Mouse (Mus musculus) midbrain, embryonic 10.5 days (tissue): Measurements from ENCODE around the gene Il4i1. TPM values are rescaled to one million over a fixed set of nuclear protein-coding genes. Genes with fewer than 3 reads are reported as not detected.
"Not testable (repeated sequence)": the region's sequence is repeated elsewhere in the genome, so short reads cannot be mapped to it uniquely, and the experiment has no call there.

Experiments used
- DNase-seq: peaks from one replicate; pipeline ENCODE4 v3.0.0-alpha.2; 2017; ENCODE audit warnings: low spot score
- H3K27ac ChIP-seq: fragments of 300-500 bp; sonication (generic); replicated peaks from 2 replicates; pipeline ENCODE4 v1.5.1; 2016; ENCODE audit warnings: mild to moderate bottlenecking
- H3K27me3 ChIP-seq: fragments of 300-500 bp; sonication (generic); 2 replicates; pipeline ENCODE4 v1.6.1; 2016; ENCODE audit warnings: low read depth, mild to moderate bottlenecking; ENCODE audit not compliant: poor library complexity, severe bottlenecking
- H3K36me3 ChIP-seq: fragments of 300-500 bp; sonication (generic); 2 replicates; pipeline ENCODE4 v1.6.1; 2016; ENCODE audit warnings: mild to moderate bottlenecking, moderate library complexity
- H3K4me1 ChIP-seq: fragments of 300-500 bp; sonication (generic); 2 replicates; pipeline ENCODE4 v1.6.1; 2016
- H3K4me3 ChIP-seq: fragments of 300-500 bp; sonication (generic); 2 replicates; pipeline ENCODE4 v1.5.1; 2016; ENCODE audit warnings: mild to moderate bottlenecking, moderate library complexity
- H3K9me3 ChIP-seq: fragments of 300-500 bp; sonication (generic); replicated peaks from 2 replicates; pipeline ENCODE4 v1.6.1; 2016; ENCODE audit warnings: mild to moderate bottlenecking
- WGBS: fragments of 180-500 bp; shearing (Covaris S2); methylation state at CpG from one replicate; pipeline ENCODE4 v1.1.7; 2016; 5-methylcytosine and 5-hydroxymethylcytosine counted together
- polyA plus RNA-seq: library from polyadenylated mRNA; unstranded; fragments of >200 nt; fragmentation: Nextera tagmentation; extraction: Ambion mirVana; gene quantifications from 2 replicates; pipeline ENCODE4 v1.2.1, GENCODE M21; 2016

Gene Il4i1
- polyA plus RNA-seq, 1 experiment from 2014 or later, result 1.2 TPM

DNA sequence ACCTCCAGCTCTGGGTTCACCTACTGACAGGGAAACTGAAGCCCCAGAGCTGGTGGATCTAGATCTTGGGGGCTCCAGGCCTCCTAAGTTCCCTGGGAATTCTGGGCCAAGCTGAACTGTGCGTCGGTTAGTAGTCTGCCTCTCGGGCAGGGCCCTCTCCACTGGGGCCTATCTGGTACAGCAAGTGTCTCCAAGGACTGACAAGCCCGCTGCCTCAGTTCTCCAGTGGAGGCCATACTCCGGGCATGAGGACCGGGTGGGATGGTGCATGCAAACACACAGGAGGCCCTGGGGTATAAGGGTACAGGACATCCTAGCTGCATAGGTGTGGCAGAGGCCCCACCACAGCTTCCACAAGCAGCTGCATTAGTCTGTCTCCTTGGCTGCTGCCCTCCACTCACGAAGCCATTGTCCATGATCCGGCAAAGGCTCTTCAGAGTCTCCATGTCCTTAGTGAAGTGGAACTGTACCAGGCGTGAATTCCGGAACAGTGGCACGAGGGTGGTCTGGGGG, 47.9 kb downstream of the Il4i1 start:
- Histone ChIP-seq H3K4me1 (peaks cover 52% of the 10 kb centered on the region), H3K9me3 (no peaks in the 10 kb centered on the region), H3K27ac (no peak overlapping the region), H3K27me3 (no peaks in the 10 kb centered on the region), H3K4me3 (peak overlapping the region; percentile 30; the same call in 1 of the 2 replicates), H3K36me3 (peaks cover 85% of the 10 kb centered on the region)
- no peak for DNase-seq
- WGBS, result 89% methylated on average over 11 of the region's 11 CpGs

DNA sequence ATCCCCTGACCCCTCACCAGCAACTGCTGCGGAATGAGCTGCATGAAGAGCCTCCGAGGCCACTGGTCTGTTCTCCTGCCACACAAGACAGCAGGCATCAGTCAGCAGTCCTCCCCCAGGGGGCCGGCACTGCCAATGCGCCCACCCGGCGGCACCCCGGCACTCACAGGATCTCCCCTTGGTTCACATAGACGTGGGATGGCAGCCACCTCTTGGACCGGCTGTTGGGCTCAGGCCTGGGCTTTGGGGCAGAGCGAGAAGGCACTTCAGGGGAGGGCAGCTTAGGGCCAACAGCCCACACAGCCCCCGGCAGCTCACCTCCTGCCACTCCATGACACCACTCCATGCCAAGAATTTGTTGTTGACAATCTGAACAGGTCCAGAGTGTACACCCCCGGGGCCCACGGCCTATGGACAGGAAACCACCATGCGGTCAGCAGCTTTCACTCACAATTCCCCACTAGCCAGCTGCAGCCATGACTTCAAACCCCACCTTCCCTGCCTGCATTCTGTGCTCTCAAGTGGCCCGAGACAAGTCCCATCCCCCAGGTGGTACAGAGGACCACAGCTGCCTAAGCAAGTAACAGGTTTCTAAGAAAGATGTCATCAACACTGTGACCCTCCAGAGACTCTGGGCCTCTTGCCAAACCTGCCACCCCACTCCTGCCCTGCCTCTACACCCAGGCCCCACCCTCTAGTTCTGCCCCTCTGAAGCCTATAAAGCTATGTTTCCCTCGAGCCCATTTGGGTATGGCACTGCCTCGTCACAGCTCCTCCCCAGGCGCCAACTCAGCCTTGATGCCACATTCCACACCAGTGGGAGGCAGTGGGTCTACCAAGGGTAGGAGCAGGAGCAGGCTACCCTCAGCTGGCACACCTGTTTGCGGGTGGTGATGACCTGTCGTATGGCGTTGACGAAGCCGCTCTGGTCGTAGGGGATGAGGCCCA, 48.7 kb downstream of the Il4i1 start:
- H3K4me3 ChIP-seq, result peak overlapping the region; percentile 30
- H3K4me1 ChIP-seq, result peaks cover 53% of the 10 kb centered on the region
- DNase-seq, result no peak
- 0 out of 2 replicates have a peak overlapping the region, but pooled peaks have one; percentile 28 for H3K27ac ChIP-seq
- no peaks in the 10 kb centered on the region for H3K9me3 ChIP-seq
- WGBS, result 92% methylated on average over 24 of the region's 24 CpGs
- H3K27me3 ChIP-seq, result no peaks in the 10 kb centered on the region
- H3K36me3 ChIP-seq, result peaks cover 81% of the 10 kb centered on the region

DNA sequence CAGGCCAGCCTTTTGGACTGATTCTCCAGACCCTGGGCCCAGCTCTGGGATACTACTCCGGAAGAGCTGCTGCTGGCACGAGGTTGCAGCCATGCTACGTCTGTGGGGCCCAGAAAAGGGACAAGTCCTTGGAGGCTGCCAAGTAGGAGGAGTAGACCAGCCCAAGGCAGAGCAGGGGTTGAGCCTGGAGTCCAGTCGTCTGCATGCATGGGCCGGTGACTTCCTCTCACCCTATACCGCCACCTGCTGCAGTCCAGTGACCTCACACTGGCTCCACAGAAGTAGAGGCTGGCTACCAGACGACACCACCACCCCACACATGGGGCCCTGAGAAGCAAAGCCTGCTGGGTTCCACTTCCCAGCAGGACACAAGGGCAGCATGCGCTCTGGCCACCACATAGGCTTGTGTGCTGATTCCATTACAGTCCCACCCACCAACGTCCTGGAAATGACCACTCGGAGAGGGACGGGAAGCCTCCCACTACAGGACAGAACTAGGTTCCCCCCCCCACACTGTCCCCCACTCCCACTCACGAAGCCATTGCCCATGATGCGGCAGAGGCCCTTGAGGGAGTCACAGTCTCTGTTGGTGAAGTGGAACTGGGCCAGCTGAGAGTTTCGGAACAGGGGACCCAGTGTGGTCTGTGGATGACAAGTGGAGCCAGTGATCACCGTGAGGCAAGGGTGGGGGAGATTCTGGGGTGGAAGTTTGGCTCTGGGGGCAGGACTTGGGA, 50.3 kb downstream of the Il4i1 start:
- WGBS, result 76% methylated on average over 15 of the region's 15 CpGs
- DNase-seq, result no peak
- H3K36me3 ChIP-seq, result peaks cover 68% of the 10 kb centered on the region
- peak overlapping the region; percentile 55; the same call in 1 of the 2 replicates for H3K27ac ChIP-seq
- H3K9me3 ChIP-seq, result no peaks in the 10 kb centered on the region
- H3K27me3 ChIP-seq, result no peaks in the 10 kb centered on the region
- H3K4me3 ChIP-seq, result peak overlapping the region; percentile 98
- peaks cover 55% of the 10 kb centered on the region for H3K4me1 ChIP-seq

DNA sequence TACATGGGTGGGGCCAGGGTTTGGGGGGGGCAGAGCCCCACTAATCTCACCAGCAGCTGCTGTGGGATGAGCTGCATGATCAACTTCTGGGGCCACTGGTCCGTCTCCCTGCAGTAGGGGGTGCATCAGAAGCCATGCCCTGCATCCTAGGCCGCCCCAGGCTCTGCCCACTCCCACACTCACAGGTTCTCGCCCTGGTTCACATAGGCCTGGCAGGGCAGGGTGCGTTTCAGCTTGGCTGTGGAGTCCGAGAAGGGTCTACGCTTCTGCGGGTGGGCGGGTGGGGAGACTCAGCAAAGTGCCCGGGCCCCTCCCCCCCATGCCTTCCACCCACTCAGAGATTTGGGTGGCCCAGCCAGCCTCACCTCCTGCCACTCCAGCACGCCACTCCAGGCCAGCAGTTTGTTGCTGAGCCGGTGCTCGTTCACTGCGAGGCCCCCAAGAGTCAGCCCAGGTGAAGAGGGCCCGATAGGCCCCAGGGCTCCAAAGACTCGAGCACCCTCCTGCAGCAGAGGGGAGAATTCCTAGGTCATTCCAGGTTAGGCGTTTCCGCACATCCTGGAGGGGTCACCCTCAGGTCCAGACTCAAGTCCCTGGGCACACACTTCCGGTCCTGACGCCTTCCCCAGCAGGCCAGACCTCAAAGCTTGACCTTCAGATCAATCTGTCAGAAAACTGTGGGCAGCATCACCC, 51.0 kb downstream of the Il4i1 start:
- H3K4me1 ChIP-seq, result peaks cover 55% of the 10 kb centered on the region
- peaks cover 61% of the 10 kb centered on the region for H3K36me3 ChIP-seq
- H3K27me3 ChIP-seq, result no peaks in the 10 kb centered on the region
- H3K4me3 ChIP-seq, result peak overlapping the region; percentile 98
- no peak for DNase-seq
- H3K9me3 ChIP-seq, result no peaks in the 10 kb centered on the region
- 82% methylated on average over 19 of the region's 19 CpGs for WGBS
- peak overlapping the region; percentile 55 for H3K27ac ChIP-seq

DNA sequence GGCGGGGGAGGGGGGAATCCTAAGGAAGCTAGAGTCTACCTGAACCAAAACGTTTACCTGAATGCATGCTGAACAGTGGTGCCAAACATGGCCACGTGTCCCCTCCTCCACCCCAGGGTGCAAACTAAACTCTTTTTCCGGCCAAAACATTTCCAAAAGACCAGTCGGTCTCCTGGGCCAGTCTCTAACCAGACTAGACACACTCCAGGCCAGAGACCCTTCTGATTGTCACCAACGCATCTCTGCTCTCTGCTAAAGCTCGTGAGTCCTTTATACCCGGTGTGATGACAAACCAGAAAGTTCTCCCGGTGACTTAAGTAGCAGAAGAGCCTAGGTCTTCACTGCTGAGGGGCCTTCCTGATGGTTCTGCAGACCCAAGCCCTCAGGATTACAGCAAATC, 51.6 kb downstream of the Il4i1 start:
- no peaks in the 10 kb centered on the region for H3K27me3 ChIP-seq
- H3K9me3 ChIP-seq, result no peaks in the 10 kb centered on the region
- peak overlapping the region; percentile 98 for H3K4me3 ChIP-seq
- WGBS, result 57% methylated on average over 9 of the region's 9 CpGs
- DNase-seq, result no peak
- H3K4me1 ChIP-seq, result peaks cover 57% of the 10 kb centered on the region
- peak overlapping the region; percentile 99 for H3K27ac ChIP-seq
- peaks cover 55% of the 10 kb centered on the region for H3K36me3 ChIP-seq

DNA sequence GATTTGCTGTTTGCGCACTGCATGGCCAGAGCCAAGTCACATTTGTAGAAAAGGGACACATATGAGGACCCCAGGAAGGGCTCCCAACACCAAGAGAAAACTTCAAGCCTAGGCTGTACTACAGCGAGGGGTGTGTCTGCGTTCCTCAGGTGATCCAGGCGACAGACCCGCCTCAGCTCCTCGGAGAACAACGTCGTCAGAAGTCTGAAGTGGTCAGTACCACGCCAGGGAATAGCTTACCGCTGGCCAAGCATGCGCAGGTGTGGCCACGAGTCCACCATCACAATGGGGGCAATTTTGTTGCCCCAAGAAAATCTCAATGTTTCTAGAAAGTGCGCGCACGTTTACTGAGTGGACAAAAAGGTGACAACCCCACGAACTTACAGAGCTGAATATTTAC, 52.3 kb downstream of the Il4i1 start:
- Histone ChIP-seq H3K27me3 (no peaks in the 10 kb centered on the region), H3K36me3 (peaks cover 48% of the 10 kb centered on the region), H3K9me3 (no peaks in the 10 kb centered on the region), H3K4me3 (peak overlapping the region; percentile 98), H3K4me1 (peaks cover 62% of the 10 kb centered on the region), H3K27ac (peak overlapping the region; percentile 99)
- no peak for DNase-seq
- 7% methylated on average over 16 of the region's 16 CpGs for WGBS

DNA sequence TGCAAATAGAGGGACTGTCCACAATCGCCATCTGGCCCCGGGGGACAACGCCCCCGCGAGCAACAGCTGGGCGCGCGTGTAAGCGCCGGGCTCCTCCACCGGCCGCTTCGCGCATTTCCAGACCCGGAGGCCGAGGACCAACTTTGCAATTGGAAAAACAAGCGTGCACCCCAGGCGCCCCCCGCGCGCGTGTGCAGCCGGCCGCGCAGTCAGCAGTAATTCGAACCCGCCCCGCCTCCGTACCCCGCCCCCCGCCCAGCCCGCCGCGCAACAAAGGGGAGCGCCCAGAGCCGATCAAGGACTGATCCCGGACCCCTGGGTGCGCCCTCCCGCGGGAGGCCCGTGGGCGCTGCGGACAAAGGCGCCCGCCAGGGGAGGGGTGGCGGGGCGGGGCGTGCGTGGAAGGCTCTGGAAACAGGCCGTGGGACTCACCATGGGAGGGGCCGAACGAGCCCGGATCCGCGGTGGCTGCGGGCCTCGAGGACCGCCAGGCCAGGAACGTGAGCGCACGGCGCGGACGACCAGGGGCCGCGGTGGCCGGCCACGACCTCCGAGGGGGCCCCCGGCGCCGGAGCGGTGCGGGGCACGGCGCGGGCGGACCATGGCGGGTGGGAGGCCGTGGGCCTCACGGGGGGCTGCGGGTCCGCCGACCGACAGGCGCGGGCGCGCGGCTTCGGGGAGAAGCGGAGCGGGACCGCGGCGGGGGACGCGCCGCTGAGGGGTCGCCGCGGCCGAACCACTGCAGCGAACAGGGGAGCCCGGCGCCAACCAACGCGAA, 52.9 kb downstream of the Il4i1 start:
- Histone ChIP-seq H3K4me3 (peak overlapping the region; percentile 98), H3K27me3 (no peaks in the 10 kb centered on the region), H3K27ac (peak overlapping the region; percentile 99), H3K9me3 (no peaks in the 10 kb centered on the region), H3K4me1 (peaks cover 62% of the 10 kb centered on the region), H3K36me3 (peaks cover 42% of the 10 kb centered on the region)
- under 1% methylated on average over 105 of the region's 108 CpGs for WGBS
- peak; percentile 79 for DNase-seq

DNA sequence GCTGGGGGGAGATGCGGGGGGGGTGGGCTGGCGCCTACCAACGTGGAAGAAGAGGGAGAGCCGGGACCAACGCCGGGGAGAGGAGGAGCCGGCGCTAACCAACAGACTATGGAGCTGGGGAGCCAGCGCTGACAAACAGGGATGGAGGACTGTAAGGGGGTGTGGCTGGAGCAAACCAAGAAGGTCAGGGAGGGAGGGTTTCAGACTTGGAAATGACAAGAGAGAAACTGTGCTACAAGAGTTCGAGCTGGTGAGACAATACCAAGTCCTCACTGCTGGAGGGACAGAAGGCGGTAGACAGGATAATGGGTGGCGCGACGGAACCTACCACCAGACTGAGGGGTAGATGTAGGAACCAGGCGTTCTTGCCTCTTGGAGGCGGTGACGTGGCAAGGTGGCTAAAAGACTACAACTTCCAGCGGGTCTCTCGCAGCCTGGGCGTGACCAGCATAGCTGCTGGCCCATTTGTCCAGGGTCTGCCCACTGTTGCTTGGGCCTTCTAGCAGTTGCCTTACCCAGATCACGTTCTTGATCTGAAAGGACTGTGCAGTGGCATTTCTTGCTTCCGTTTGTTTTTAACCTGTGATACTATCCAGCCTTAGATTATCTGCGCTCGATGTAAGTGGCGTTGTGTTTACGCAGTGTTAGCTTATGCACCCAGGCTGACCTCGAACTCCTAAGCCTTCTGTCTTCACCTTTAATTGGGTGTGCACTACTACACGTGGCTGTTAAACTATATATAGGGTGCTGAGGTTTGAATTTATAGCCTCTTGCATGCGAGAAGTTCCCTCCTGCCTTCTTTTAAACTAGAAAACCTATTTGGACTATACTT, 53.7 kb downstream of the Il4i1 start, which contains the start of gene Ptov1:
Gene Ptov1 (minus strand): TSS at position 92 of the 832 bp plus-strand sequence.
- 13% methylated on average over 29 of the region's 29 CpGs for WGBS
- Histone ChIP-seq H3K4me3 (peak within 1 kb of the TSS; percentile 98), H3K9me3 (no peaks in the 10 kb centered on the region), H3K27me3 (no peaks in the 10 kb centered on the region), H3K36me3 (peaks cover 34% of the 10 kb centered on the region), H3K4me1 (peaks cover 62% of the 10 kb centered on the region), H3K27ac (peak within 1 kb of the TSS; percentile 99)
- peak; percentile 95 for DNase-seq

DNA sequence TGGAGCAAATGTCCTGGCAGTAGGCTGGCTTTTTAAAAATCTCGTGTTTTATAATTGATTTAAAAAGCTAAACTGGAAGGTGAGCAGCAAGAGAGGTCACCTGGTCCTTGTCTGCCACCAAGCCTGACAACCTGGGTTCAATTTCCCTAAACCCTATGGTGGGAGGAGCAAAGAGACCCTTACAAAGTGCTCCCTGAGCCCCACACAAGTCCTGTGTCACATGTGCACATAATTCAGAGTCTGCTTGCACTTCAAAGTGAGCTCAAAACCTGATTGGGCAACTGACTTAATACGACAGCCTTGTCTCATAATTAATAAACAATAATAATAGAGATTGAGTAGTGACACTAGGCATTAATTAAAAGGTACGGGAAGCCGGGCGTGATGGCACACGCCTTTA, 54.4 kb downstream of the Il4i1 start:
- peak overlapping the region; percentile 99 for H3K27ac ChIP-seq
- peak overlapping the region; percentile 98 for H3K4me3 ChIP-seq
- H3K4me1 ChIP-seq, result peaks cover 56% of the 10 kb centered on the region
- H3K27me3 ChIP-seq, result no peaks in the 10 kb centered on the region
- no peak for DNase-seq
- WGBS, result 84% methylated on average over 6 of the region's 6 CpGs
- H3K9me3 ChIP-seq, result no peaks in the 10 kb centered on the region
- peaks cover 30% of the 10 kb centered on the region for H3K36me3 ChIP-seq

DNA sequence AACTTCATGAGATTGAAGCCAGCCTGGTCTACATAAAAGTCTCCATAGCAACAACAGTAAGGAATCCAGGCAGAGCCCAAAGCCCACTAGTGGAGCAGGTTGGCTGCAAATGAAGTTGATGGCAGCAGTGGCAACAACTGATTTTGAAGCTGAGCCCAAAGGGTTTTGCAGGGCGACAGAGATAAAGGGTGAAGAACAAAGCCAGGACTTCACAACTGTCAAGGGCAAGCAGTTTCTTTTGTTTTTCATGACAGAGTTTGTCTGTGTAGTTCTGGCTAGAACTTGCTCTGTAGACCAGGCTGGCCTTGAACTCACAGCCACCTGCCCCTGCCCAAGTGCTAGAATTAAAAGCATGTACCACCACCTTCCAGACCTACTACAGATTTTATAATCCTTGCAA, 55.0 kb downstream of the Il4i1 start:
- Histone ChIP-seq H3K4me3 (peak overlapping the region; percentile 16; the same call in 1 of the 2 replicates), H3K36me3 (peaks cover 30% of the 10 kb centered on the region), H3K4me1 (peaks cover 50% of the 10 kb centered on the region), H3K27me3 (no peaks in the 10 kb centered on the region), H3K9me3 (no peaks in the 10 kb centered on the region), H3K27ac (no peak overlapping the region)
- no peak for DNase-seq
- WGBS, result 60% methylated on average over 1 of the region's 1 CpGs

DNA sequence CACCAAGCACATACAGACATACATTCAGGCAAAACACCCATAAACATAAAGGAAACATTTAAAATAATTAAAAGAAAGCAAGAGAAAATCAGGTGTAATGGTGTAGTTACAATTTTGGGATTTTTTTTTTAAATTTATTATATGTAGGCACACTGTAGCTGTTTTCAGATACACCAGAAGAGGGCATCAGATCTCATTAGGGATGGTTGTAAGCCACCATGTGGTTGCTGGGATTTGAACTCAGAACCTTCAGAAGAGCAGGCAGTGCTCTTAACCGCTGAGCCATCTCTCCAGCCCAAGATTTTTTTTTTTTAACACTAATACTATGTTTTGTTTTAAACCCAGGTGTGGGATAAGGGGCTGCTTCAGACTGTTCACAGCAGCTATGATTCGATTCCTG, 55.6 kb downstream of the Il4i1 start:
- DNase-seq, H3K9me3 ChIP-seq, H3K4me3 ChIP-seq, H3K27ac ChIP-seq, H3K27me3 ChIP-seq: not testable (repeated sequence)
- Histone ChIP-seq H3K36me3 (peaks cover 30% of the 10 kb centered on the region), H3K4me1 (peaks cover 44% of the 10 kb centered on the region)
- WGBS, result 93% methylated on average over 2 of the region's 2 CpGs
